Comparison of ENCODE assay signal across 32 mouse cellular contexts in the genomic region with DNA sequence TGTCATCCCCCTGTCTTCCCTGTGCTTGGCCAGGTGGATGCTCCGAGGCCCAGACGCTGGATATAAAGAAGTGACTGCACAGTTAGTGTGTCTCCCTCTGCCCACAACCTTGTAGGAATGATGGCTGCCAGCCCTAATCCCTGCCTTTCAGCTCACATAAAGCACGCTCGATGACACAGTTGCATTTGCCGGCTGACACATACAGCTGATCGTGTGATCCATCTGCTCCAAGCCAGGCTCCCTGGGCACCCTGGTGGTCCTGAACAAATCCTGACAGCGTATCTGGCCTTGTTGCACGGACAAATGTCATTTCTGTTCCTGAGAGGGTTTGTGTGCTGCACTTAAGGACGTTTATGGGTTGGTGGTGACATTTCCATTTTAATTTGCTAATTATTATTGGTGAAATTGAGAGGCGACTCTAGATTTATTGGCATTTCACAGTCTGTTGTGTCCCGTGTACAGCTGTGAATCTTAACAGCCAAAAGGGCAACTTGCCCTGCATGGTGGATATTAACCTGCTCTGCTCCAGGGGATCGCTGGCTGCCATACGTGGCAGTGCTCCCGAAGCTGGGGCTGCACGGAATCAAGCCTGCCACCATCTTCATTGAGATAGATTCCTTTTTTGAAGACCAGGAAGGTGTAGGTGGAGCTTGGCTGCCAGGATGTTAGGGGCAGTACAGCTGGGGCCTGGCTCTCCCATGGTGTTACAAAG.
DNase-seq lines count a peak whose midpoint lies in the region; ATAC-seq and TF ChIP-seq lines count a peak whose summit lies in the region.
"Had no signal": no experiment of that assay in that cellular context is flagged by ENCODE, and none has a peak within 500 bp of the region (broad histone marks: within the 10 kb centered on the region; RNA-seq: fewer than 3 reads in every experiment).

No protein-coding gene starts in this region.

- TF ChIP-seq POLR2A in brain, embryonic 14.5 days (IDR thresholded peaks at IDR 0.05; ENCODE audit: borderline replicate concordance, extremely low read depth, insufficient read depth, insufficient read length, poor library complexity, severe bottlenecking): no peak

- no peak for ATAC-seq in megakaryocyte, adult 5-6 weeks (ENCODE audit: poor library complexity, severe bottlenecking)
- ATAC-seq: forebrain, postnatal 0 days; inflammation-experienced regulatory T-cells, adult 6 months; lung, postnatal 0 days had no signal

- DNase-seq in cerebellum, postnatal 14 days: peak; percentile 48 to 58
- DNase-seq in cerebellum, adult 18-20 months: no peak
- DNase-seq in brain, embryonic 14.5 days (ENCODE audit: low read depth): peak; percentile 50
- peak; percentile 39 for DNase-seq in retina, embryonic 14.5 days (ENCODE audit: low spot score)
- no peak for DNase-seq in right cerebral cortex, postnatal 25 days
- DNase-seq: adrenal gland, adult 8-10 months; cerebellum, adult 11 months; cerebellum, postnatal 25 days; forebrain, postnatal 0 days; gastrocnemius, postnatal 10 days; heart, postnatal 10 days; kidney, adult 18-20 months; kidney, postnatal 25 days; liver, embryonic 13.5 days; lung, adult 18-20 months; lung, postnatal 4 days; right cerebral cortex, adult 18-20 months; right cerebral cortex, postnatal 4 days; thymus, adult 18-20 months; thymus, postnatal 25 days had no signal

- no peaks in the 10 kb centered on the region for H3K4me1 ChIP-seq in megakaryocyte, embryonic 14.5 days
- H3K4me1 ChIP-seq: embryonic facial prominence, embryonic 15.5 days; heart, embryonic 13.5 days; kidney, embryonic 15.5 days; liver, embryonic 13.5 days had no signal

- H3K36me3 ChIP-seq in megakaryocyte, embryonic 14.5 days (replicated peaks; ENCODE audit: low read length): no peaks in the 10 kb centered on the region
- H3K36me3 ChIP-seq: embryonic facial prominence, embryonic 10.5 days; embryonic facial prominence, embryonic 15.5 days; forebrain, embryonic 12.5 days; G1E; heart, embryonic 13.5 days; kidney, embryonic 15.5 days; liver, embryonic 13.5 days; neural tube, embryonic 12.5 days had no signal

- H3K4me3 ChIP-seq in megakaryocyte, embryonic 14.5 days (replicated peaks): peak overlapping the region; percentile 57
- H3K4me3 ChIP-seq: embryonic facial prominence, embryonic 10.5 days; embryonic facial prominence, embryonic 15.5 days; forebrain, embryonic 12.5 days; heart, embryonic 13.5 days; kidney, embryonic 15.5 days; left cerebral cortex, adult 2 months; liver, embryonic 13.5 days; neural tube, embryonic 12.5 days had no signal

- H3K9me3 ChIP-seq in megakaryocyte, embryonic 14.5 days: peaks cover 93% of the 10 kb centered on the region
- H3K9me3 ChIP-seq: embryonic facial prominence, embryonic 10.5 days; embryonic facial prominence, embryonic 15.5 days; forebrain, embryonic 12.5 days; heart, embryonic 13.5 days; neural tube, embryonic 12.5 days had no signal

- no peak for TF ChIP-seq CTCF in brain, embryonic 14.5 days (IDR thresholded peaks at IDR 0.05; ENCODE audit: borderline replicate concordance, extremely low read depth, insufficient read depth, insufficient read length)

- no peaks in the 10 kb centered on the region for H3K27me3 ChIP-seq in megakaryocyte, embryonic 14.5 days (replicated peaks)
- H3K27me3 ChIP-seq: forebrain, embryonic 12.5 days; kidney, embryonic 15.5 days; liver, embryonic 13.5 days; neural tube, embryonic 12.5 days had no signal

Comparison
In these comparisons a context has a peak if more than half of its experiments do, and no peak if none do; other contexts are left out.
1. DNase-seq: peak in cerebellum, postnatal 14 days (2 of 2), brain, embryonic 14.5 days (single experiment) and retina, embryonic 14.5 days (single experiment); none in cerebellum, adult 18-20 months (0 of 2) and right cerebral cortex, postnatal 25 days (single experiment).